Mouse (Mus musculus): ENCODE data around the gene Mpzl3. TPM values are rescaled to one million over a fixed set of nuclear protein-coding genes. Genes with fewer than 3 reads are reported as not detected.
A peak's percentile ranks its signal among the peaks of the same experiment; 100 is the strongest.

Gene Mpzl3
- total RNA-seq, 1 experiment from 2014 or later = 5.2 TPM

- no peak for DNase-seq
Measured at GRCm38 (mm10) chr9:45103211-45103979, 48.4 kb downstream of the Mpzl3 start.

DNA sequence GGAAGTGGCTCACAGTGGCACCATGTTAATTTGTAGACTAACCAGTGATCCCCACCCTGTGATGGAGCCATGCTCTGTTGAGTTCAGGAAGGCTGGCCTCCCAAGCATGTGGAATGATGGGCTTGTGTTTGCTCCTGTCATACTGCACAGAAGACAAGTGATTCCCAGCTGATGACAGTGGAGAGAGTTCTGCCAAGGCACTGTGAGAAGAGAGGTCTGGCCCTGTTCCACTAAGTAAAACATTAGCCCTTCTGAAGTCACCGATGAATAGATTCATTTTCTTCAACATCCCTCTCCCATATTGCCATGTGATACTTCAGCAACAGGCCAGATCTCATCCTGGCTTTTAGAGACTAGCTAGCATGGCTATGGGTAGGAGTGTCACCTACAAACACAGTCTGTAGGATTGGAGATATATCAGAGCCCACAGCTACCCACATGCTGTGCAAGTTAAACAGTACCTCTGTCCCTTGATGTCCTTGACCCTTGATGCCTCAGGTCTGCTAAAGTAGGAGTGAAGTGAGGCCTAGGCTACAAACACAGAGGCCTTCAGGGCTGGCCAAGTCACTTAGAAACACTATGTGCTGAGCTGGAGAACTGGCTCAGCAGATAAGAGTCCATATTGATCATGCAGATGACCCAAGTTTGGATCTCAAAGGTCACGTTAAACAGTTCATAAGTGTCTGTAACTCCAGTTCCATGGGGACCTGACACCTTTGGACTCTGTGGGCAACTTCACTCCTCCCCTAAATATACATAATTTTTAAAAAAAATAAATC, 50.8 kb downstream of the Mpzl3 start:
- no peak for DNase-seq

DNA sequence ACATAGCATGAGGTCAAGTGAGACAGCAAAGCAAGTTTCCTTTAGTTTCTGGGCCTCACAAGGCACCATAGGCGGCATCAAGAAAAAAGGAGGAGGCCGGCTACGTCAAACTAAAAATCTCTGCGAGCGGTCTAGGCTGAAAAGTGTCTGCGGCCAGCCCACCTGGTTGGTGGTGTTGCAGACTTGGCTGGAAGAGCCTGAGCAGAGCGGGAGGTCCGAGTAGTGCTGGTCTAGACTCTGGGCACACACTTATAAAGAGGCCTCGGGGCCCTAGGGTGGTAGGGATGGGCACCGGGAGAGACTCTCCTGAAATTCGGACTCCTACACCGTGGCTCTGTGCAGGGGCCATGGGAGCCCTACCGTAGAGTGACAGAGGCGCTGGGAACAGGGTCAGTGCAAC, 60.7 kb downstream of the Mpzl3 start:
- peak; percentile 72 for DNase-seq

DNA sequence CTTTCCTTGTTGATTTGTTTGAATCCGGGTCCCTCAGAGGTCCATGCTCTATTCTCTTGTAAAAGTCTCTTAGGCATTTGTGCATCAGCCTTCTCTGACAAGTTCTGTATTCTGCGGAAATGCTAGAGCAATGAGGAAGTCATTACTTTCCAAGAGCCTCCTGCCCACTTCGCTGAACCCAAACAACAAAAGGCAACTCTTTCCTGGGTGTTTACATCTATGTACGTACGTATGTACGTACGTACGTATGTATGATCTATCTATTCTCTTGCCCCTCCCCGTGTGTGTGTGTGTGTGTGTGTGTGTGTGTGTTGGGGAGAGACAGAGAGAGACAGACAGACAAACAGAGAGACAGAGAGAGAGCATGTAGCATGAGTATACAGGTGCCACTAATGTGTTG, 61.8 kb downstream of the Mpzl3 start:
- DNase-seq = no peak

- DNase-seq = no peak
Measured at GRCm38 (mm10) chr9:45117741-45118431, 62.9 kb downstream of the Mpzl3 start, which contains the start of gene Scn2b. Gene Scn2b, plus strand, starts transcription at chr9:45117782.

DNA sequence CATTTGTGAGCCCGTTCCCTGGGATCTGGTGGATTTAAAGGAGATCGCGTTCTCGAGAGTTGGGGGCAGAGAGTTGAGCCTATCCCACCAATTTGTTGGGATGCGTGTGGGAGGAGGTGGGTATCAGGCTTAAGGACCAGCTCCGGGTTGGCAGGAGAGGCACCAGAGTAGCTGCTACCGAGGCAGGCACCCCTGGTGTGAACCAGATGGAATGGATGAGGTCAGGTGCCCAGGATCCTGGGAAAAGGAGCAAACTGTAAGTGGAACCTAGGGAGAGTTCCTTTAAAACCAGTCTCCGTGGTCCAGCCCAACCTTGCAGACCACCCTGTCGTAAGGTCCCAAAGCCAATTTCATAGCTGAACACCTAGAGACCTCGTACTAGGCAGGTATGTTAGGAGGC, 63.6 kb downstream of the Mpzl3 start:
- DNase-seq = no peak

- no peak for DNase-seq
Measured at GRCm38 (mm10) chr9:45119316-45119953, 64.4 kb downstream of the Mpzl3 start.

DNA sequence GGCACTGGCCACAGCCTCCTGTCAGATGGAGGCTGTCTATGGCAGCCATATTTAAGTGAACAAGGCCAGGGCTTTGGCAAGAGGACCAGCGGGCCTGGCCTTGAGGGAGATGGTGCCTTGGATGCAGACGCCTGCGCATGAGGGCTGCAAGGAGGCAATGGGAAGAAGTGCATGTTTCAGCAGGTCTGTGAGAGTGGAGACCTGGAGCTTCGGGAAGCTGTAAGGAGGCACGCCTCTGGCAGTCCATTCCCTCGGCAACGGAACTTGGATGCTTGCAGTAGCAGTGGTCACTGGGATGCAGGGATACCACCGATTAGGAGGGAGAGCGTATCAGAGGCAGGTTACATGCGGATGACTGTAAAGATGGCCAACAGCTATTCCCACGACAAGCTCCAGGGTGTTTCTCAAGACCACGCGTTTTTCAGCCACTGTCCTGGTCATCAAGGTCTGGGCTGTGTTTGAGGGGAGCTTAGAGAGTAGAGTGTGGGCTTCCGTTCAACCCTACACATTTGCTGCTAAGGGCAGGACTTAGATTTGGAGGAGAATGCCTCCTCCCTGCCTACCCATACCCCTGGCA, 65.1 kb downstream of the Mpzl3 start:
- DNase-seq = peak; percentile 43

DNA sequence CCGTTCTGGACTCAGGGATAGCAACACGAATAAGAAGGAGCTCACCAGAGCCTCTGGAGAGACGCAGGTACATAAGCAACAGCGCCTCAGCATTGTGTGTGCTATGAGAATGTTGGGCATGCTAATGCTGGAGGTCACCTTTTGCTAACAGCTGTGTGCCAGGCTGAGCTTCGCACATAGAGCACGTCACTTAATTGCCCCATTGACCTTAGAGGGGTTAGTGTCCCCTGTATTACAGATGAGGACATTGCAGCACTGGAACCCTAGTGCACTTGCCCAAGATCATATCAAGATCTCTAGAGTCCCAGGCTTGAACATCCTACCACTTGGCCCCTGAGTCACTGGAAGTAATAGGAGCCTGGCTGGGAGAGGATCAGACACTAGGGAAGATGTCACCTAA, 65.6 kb downstream of the Mpzl3 start:
- DNase-seq = no peak

- no peak for DNase-seq
Measured at GRCm38 (mm10) chr9:45121001-45121400, 66.0 kb downstream of the Mpzl3 start.

DNA sequence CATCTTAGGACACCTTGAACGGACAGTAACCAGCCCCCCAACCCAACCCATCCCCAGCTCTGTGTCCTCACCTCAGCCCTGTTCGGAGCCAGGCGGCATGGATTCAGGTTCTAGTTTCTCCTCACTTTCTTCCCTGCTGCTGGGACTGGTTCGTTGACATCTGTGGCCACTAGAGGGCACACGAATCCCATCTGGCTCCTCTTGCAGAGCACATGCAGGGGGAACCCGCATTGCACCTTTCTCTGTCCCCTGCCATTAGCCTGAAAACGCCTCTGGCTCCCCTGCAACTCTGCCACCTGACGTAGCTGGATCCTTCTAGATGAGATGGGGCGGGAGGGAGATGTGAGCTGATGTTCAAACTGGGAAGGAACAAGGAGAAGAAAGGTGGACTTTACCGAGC, 66.8 kb downstream of the Mpzl3 start:
- DNase-seq = peak; percentile 82

- peak; percentile 36 for DNase-seq
Measured at GRCm38 (mm10) chr9:45122209-45122761, 67.3 kb downstream of the Mpzl3 start.

- DNase-seq = no peak
Measured at GRCm38 (mm10) chr9:45125211-45125610, 70.2 kb downstream of the Mpzl3 start.

DNA sequence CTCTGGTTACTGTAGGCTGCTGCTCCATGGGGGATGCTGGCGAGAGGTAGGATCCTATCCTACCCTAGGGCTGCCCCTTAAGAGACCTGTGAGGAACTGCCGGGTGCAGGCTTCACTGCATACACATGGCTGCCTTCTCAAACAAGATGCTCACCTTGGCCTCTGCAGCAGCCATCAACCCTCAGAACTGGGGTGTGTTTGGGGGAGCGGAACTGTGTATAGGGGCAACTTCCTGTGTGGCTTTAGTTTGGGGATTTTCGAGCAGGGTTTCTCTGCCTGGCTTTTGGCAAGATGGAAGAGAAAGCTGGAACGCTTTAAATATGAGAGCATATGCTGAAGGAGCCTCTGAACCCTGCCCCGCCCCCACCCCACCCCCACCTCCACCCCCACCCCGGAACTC, 72.0 kb downstream of the Mpzl3 start:
- DNase-seq = no peak

Other genes starting within 250 kb of the Mpzl3 start
- gene Kmt2a, start 173.9 kb upstream of the Mpzl3 start, total RNA-seq (2021) = 37.2 and 42.9 TPM in 2 replicates
- gene Atp5l, start 134.4 kb upstream of the Mpzl3 start, total RNA-seq (2021) = 638 TPM in 2 replicates
- gene Ube4a, start 89.6 kb upstream of the Mpzl3 start, total RNA-seq (2021) = 89.5 and 100 TPM in 2 replicates
- 2.2 and 14.5 TPM in 2 replicates for gene Cd3g, start 74.8 kb upstream of the Mpzl3 start, total RNA-seq (2021)
- gene Cd3d, start 73.4 kb upstream of the Mpzl3 start, total RNA-seq (2021) = 1.5 and 12.5 TPM in 2 replicates
- gene Cd3e, start 45.6 kb upstream of the Mpzl3 start, total RNA-seq (2021) = 1.8 and 19.1 TPM in 2 replicates
- gene Mpzl2, start 15.4 kb upstream of the Mpzl3 start, total RNA-seq (2021) = 13.0 and 15.3 TPM in 2 replicates
- gene Jaml, start 24.0 kb downstream of the Mpzl3 start, total RNA-seq (2021) = 1.0 and 3.4 TPM in 2 replicates
- gene Scn2b, start 62.6 kb downstream of the Mpzl3 start, total RNA-seq (2021) = 7.6 and 8.6 TPM in 2 replicates
- 0.56 and 0.59 TPM in 2 replicates for gene Scn4b, start 83.2 kb downstream of the Mpzl3 start, total RNA-seq (2021)
- not detected in 2 replicates for gene BC049352, start 126.8 kb downstream of the Mpzl3 start, total RNA-seq (2021)
- gene Tmprss4, start 148.9 kb downstream of the Mpzl3 start, total RNA-seq (2021) = not detected in 2 replicates
- gene Il10ra, start 214.0 kb downstream of the Mpzl3 start, total RNA-seq (2021) = 1.6 and 4.4 TPM in 2 replicates

Data from adrenal gland, postnatal 14 days (tissue).